Mouse (Mus musculus) forebrain, embryonic 11.5 days (tissue): ENCODE measurements around the gene Cacna1c. TPM values are rescaled to one million over a fixed set of nuclear protein-coding genes. Genes with fewer than 3 reads are reported as not detected.

Experiments used
- ATAC-seq: fragments of 200-750 bp; cut with Nextera tagmentation; replicated peaks from 2 replicates; pipeline ENCODE4 v1.8.0; 2017; ENCODE audit warnings: moderate TSS enrichment; ENCODE audit not compliant: low FRiP score
- DNase-seq: peaks from one replicate; pipeline ENCODE4 v3.0.0-alpha.2; 2017; ENCODE audit warnings: low spot score
- H3K27ac ChIP-seq: fragments of 300-500 bp; sonication (generic); 2 replicates; pipeline ENCODE4 v1.5.1; 2014; ENCODE audit warnings: low read depth, low read length
- H3K27me3 ChIP-seq: fragments of 300-500 bp; sonication (generic); 2 replicates; pipeline ENCODE4 v1.6.1; 2014; ENCODE audit warnings: mild to moderate bottlenecking, low read length, mixed read lengths; ENCODE audit not compliant: control insufficient read depth, insufficient read depth
- H3K36me3 ChIP-seq: fragments of 300-500 bp; sonication (generic); 2 replicates; pipeline ENCODE4 v1.6.1; 2014; ENCODE audit warnings: mild to moderate bottlenecking, low read length, moderate library complexity, mixed read lengths; ENCODE audit not compliant: control insufficient read depth, insufficient read depth
- H3K4me1 ChIP-seq: fragments of 300-500 bp; sonication (generic); replicated peaks from 2 replicates; pipeline ENCODE4 v1.6.1; 2014; ENCODE audit warnings: low read length, mixed read lengths; ENCODE audit not compliant: control insufficient read depth, insufficient read depth
- H3K4me2 ChIP-seq: fragments of 300-500 bp; sonication (generic); 2 replicates; pipeline ENCODE4 v1.6.1; 2014; ENCODE audit warnings: low read depth, mild to moderate bottlenecking, low read length, moderate library complexity, mixed read lengths; ENCODE audit not compliant: severe bottlenecking
- H3K4me3 ChIP-seq: fragments of 300-500 bp; sonication (generic); 2 replicates; pipeline ENCODE4 v1.5.1; 2014; ENCODE audit warnings: low read depth, low read length
- H3K9ac ChIP-seq: fragments of 300-500 bp; sonication (generic); 2 replicates; pipeline ENCODE4 v1.6.1; 2014; ENCODE audit warnings: low read length
- H3K9me3 ChIP-seq: fragments of 300-500 bp; sonication (generic); 2 replicates; pipeline ENCODE4 v1.6.1; 2016; ENCODE audit warnings: low read length, mixed read lengths; ENCODE audit not compliant: control insufficient read depth
- WGBS: fragments of 180-500 bp; shearing (Covaris S2); extraction: QIAGEN DNeasy Blood & Tissue Kit; methylation state at CpG from one replicate; pipeline ENCODE4 v1.1.7; 2014; 5-methylcytosine and 5-hydroxymethylcytosine counted together
- polyA plus RNA-seq: library from polyadenylated mRNA; unstranded; fragments of >200 nt; fragmentation: Nextera tagmentation; extraction: Ambion mirVana; gene quantifications from 2 replicates; pipeline ENCODE4 v1.2.1, GENCODE M21; 2014

The Cacna1c gene
- polyA plus RNA-seq, 1 experiment from 2014 or later: 4.8 TPM

DNA sequence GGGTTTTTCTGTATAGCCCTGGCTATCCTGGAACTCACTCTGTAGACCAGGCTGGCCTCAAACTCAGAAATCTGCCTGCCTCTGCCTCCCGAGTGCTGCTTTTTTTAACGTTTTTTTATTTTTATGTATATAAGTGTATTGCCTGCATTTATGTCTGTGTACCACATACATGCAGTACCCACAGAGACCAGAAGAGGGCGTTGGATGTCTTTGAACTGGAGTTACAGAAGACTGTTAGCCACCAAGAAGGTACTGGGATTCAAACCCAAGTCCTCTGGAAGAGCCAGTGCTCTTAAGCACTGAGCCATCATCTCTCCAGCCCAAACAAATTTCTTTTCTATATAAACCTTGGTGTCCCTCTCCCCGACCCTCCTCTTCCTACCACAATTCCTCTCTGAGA is 77.8 kb downstream of the Cacna1c start:
- 64% methylated on average over 4 of the region's 4 CpGs for WGBS
- ATAC-seq: no peak

DNA sequence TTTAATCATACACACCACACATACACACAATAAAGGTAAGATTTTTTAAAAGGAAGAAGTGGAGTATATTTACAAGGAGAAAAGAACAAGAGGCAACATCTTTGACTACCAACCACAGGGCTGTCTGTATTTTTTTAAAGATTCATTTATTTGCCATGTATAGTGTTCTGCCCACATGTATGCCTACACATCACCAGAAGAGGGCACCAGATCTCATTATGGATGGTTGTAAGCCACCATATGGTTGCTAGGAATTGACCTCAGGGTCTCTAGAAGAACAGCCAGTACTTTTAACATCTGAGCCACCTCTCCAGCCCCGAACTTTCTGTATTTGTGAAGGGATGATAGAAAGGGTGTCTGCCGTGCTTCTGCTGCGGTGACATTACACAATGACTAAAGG is 79.9 kb downstream of the Cacna1c start:
- ATAC-seq: no peak
- 87% methylated on average over 3 of the region's 3 CpGs for WGBS

More for the DNA sequence above, 77.8 kb downstream of the Cacna1c start:
- H3K9me3 ChIP-seq: no peaks in the 10 kb centered on the region
- no peaks in the 10 kb centered on the region for H3K4me1 ChIP-seq
- H3K4me2 ChIP-seq: no peak overlapping the region
- no peaks in the 10 kb centered on the region for H3K36me3 ChIP-seq
- H3K9ac ChIP-seq: no peak overlapping the region
- no peak overlapping the region for H3K27ac ChIP-seq
- no peaks in the 10 kb centered on the region for H3K27me3 ChIP-seq
- H3K4me3 ChIP-seq: no peak overlapping the region
- DNase-seq: no peak

DNA sequence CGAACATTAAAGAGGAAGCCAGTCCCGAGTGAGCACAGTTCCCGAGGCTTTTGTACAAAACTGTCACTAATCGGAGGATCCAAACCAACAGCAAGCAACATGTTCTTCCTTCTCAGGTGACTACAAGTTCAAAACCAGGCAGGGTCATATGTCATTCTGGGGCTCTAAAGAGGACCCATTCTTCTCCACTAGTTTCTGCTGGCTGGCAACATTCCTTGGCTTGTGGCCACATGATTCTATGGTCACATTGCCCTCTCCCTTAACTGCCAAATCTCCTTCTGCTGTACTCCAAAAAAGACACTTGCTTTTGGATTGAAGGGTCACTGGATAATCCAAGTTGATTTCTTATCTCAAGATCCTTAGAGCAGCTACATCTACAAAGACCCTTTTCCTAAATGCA is 82.9 kb downstream of the Cacna1c start:
- Histone ChIP-seq H3K4me2 (no peak overlapping the region), H3K4me1 (no peaks in the 10 kb centered on the region), H3K36me3 (no peaks in the 10 kb centered on the region), H3K4me3 (no peak overlapping the region), H3K27ac (no peak overlapping the region), H3K9me3 (no peaks in the 10 kb centered on the region), H3K27me3 (peaks cover 2% of the 10 kb centered on the region; the same call in 1 of the 2 replicates), H3K9ac (no peak overlapping the region)
- DNase-seq (no peak), ATAC-seq (no peak)
- 92% methylated on average over 4 of the region's 4 CpGs for WGBS

More for the DNA sequence above, 79.9 kb downstream of the Cacna1c start:
- Histone ChIP-seq H3K4me2 (no peak overlapping the region), H3K4me3 (no peak overlapping the region), H3K27ac (no peak overlapping the region), H3K36me3 (no peaks in the 10 kb centered on the region), H3K4me1 (no peaks in the 10 kb centered on the region), H3K9me3 (no peaks in the 10 kb centered on the region), H3K9ac (no peak overlapping the region), H3K27me3 (no peaks in the 10 kb centered on the region)
- DNase-seq: no peak

DNA sequence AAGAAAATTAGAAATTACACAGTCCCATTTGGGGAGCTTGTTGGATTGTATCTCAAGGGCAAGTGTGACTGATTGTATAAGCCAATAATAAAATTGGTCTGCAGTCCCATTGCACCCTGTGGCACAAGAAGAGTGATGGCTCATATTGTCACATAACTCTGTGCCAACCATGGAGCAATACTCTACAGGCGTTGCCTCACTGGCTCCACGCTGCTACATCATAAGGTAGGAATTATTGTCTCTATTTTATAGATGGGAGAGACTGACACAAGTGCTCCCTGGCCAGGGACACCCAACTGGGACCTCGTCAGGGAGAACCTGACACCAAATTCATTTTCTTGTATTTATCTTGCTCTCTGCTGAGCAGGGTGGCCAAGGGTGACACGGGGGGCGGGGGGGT is 85.8 kb downstream of the Cacna1c start:
- Histone ChIP-seq H3K9me3 (no peaks in the 10 kb centered on the region), H3K4me1 (no peaks in the 10 kb centered on the region), H3K9ac (no peak overlapping the region), H3K36me3 (no peaks in the 10 kb centered on the region), H3K27ac (no peak overlapping the region), H3K4me3 (no peak overlapping the region), H3K4me2 (no peak overlapping the region), H3K27me3 (peaks cover 22% of the 10 kb centered on the region)
- 82% methylated on average over 5 of the region's 5 CpGs for WGBS
- ATAC-seq (no peak), DNase-seq (no peak)

DNA sequence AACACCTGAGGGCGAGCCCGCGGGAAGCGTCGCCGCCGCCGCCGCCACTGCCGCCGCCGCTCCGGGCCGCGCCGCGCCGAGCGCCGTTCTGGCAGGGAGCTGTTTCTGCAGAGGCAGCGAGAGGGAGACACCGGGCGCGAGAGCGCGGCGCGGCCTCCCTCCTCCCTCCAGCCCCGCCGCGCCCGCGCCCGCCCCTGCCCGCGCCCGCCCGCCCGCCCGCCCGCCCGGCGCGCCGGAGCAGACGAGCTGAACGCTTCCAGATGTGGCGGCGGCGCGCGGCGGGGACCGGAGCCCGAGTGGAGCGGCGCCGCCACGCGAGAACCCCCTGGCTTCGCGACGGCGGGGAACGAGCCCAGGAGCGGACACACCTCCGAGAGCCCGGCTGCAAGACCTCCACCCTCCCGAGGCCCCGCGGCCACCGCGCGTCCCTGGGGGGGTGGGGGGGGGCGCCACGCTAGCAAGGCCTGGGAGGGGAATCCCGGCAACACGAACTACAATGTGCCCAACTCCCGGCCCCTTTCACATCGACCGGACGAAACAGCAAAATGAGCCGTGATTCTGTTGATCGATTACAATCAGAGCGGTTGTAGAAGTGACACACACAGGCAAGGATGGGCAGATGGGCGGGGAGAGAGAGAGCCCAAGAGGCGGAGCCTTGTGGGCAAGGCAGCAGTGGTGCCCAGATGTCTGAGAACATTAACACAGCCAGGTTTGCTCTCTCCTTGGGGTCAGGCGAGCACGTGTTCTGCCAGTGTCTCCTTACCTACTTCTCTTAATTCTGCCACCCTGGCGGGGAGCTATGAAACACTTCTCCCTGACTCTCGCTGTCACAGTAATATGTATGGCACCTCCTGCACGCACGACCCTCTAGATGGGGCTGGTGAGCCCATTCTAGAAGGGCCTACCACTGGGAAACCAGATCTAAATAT is 87.5 kb downstream of the Cacna1c start:
- peak overlapping the region; percentile 61 for H3K4me3 ChIP-seq
- 0 out of 2 replicates have a peak overlapping the region, but pooled peaks have one; percentile 12 for H3K27ac ChIP-seq
- under 1% methylated on average over 63 of the region's 93 CpGs for WGBS
- H3K4me2 ChIP-seq: peak overlapping the region; percentile 99
- ATAC-seq (peak; percentile 80), DNase-seq (peak; percentile 84)
- H3K9ac ChIP-seq: peak overlapping the region; percentile 65
- peaks cover 25% of the 10 kb centered on the region for H3K27me3 ChIP-seq
- H3K4me1 ChIP-seq: no peaks in the 10 kb centered on the region
- H3K9me3 ChIP-seq: no peaks in the 10 kb centered on the region
- no peaks in the 10 kb centered on the region for H3K36me3 ChIP-seq

DNA sequence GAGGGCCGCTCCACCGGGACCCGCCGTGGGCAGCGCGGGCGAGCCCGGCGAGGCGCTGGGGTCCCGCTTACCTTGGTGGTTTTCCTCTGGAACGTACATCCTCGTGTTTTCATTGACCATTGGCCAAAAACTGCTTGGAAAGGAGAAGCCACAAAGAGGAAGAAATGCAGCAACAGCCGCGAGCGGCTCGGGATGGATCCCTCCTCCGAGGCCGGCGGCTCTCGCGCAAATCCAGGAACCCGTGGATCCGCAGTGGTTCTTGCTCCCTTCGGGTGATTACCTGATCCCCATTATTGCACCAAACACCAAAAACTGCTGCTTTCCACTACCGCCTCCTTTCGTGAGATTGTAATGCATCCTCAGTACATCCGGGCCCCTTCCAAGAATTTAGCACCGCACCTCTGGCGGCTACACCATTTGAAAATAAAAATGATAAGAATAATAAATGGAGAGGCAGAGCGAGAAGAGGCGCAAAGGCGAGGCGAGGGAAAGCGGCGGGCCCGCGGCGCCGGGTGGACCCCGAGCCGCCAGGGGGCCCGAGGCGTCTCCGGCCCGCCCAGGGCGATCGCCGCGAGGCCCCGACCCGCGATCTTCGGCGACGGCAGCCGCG is 88.3 kb downstream of the Cacna1c start:
- H3K36me3 ChIP-seq: no peaks in the 10 kb centered on the region
- peak overlapping the region; percentile 61 for H3K4me3 ChIP-seq
- no peaks in the 10 kb centered on the region for H3K9me3 ChIP-seq
- DNase-seq (peak; percentile 66), ATAC-seq (peak; percentile 26)
- no peak overlapping the region; the same call in 1 of the 2 replicates for H3K27ac ChIP-seq
- under 1% methylated on average over 56 of the region's 58 CpGs for WGBS
- no peaks in the 10 kb centered on the region for H3K4me1 ChIP-seq
- peak overlapping the region; percentile 65 for H3K9ac ChIP-seq
- H3K4me2 ChIP-seq: peak overlapping the region; percentile 99
- H3K27me3 ChIP-seq: peaks cover 25% of the 10 kb centered on the region

DNA sequence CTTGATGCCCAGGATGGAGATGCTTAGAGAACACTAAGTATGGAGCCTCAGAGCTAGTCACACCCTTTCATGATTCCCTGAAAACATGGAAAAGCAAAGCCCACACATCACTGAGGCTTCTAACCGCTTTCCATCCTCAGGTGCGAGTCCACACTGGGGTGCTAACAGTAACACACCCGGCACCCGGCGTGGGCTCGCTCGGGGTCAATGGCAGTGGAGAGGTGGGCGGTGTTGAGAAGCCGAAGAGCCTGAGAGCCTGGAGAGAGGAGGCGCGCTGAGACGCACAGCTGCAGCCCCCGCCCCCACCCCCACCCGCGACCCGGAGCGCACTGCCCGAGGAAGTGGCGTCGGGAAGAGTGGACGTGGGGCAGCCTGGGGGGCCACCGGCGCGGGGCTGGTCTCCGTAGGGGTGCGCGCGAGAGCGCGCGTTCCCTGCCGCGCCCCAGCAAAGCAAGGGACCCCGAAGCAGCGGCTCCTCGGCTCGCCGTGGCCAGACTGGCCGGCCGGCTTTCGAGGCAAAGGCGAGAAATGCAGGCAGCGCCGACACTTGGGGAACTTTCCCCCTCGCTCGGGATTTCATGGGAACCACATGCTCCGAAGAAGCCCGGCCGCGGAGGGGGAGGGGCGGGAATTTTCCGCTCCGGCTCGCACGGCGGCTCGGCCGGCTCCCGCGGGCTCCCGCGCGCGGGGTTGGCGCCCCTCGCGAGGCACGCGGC is 88.9 kb downstream of the Cacna1c start:
- H3K36me3 ChIP-seq: no peaks in the 10 kb centered on the region
- DNase-seq (peak; percentile 84), ATAC-seq (peak; percentile 33; the same call in 1 of the 2 replicates)
- H3K4me3 ChIP-seq: peak overlapping the region; percentile 61
- H3K4me1 ChIP-seq: no peaks in the 10 kb centered on the region
- H3K9me3 ChIP-seq: no peaks in the 10 kb centered on the region
- peak overlapping the region; percentile 99 for H3K4me2 ChIP-seq
- peaks cover 25% of the 10 kb centered on the region for H3K27me3 ChIP-seq
- peak overlapping the region; percentile 65 for H3K9ac ChIP-seq
- WGBS: under 1% methylated on average over 67 of the region's 69 CpGs
- H3K27ac ChIP-seq: no peak overlapping the region

DNA sequence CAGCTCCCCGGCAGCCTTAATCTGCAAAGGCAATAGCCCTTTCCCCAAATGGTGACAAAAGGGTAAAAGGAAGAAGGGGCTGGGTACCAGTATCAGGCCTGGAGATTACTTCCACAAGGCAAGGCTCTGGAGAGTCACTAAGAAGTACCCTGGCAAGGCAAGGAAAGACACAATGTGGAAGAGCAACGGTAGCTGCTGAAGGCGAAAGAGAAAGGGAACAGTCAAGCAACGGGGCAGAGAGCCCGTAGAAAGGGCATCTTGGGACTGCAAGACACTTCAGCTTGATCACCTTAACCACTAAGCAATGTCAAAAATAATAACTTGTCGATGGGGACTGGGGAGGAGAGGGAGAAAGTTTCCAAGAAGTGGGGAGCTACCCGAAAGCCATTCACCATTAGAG is 89.5 kb downstream of the Cacna1c start:
- ATAC-seq (no peak), DNase-seq (no peak)
- Histone ChIP-seq H3K9ac (no peak overlapping the region), H3K4me2 (peak overlapping the region; percentile 99), H3K9me3 (no peaks in the 10 kb centered on the region), H3K4me3 (peak overlapping the region; percentile 61), H3K27me3 (peaks cover 25% of the 10 kb centered on the region), H3K27ac (no peak overlapping the region), H3K4me1 (no peaks in the 10 kb centered on the region), H3K36me3 (no peaks in the 10 kb centered on the region)
- 17% methylated on average over 7 of the region's 7 CpGs for WGBS
